Mouse (Mus musculus): Measurements from ENCODE around the gene Gm42372.

Gm42372 gene

DNA sequence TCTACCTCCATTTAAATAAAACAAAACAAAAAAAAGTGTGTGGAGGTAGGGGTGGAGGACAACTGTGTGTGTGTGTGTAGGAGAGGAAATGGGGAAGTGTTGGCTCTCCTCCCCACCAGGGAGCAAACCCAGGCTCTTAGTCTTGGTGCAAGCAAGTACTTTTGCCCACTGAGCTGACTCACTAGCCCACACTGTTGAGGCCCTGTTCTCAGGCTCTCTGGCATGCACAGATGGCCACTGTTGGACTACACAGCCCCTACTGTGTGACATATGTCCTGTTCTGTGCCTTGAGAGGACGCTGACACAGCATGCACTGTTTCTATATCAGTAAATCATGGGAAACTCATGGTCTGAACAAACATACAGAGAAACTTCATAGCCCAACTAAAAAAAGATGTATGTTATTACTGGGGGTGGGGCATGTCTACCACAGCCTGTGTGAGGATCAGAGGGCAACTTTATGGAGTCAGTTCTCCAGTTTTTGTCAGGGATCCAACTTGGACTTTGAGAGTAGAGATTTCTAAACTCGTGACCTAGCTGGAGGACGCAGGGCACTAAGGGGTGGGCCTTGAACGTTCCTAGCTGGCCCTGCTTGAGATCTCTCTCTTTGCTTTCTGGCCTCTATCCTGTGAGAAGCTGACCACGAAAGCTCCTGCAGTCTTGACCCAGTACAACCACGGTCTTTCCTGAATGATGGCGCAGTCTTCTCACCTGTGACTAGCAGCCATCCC is 20.5 kb downstream of the Gm42372 start:
- DNase-seq (ENCODE audit: low read depth, low spot score) = no peak

DNA sequence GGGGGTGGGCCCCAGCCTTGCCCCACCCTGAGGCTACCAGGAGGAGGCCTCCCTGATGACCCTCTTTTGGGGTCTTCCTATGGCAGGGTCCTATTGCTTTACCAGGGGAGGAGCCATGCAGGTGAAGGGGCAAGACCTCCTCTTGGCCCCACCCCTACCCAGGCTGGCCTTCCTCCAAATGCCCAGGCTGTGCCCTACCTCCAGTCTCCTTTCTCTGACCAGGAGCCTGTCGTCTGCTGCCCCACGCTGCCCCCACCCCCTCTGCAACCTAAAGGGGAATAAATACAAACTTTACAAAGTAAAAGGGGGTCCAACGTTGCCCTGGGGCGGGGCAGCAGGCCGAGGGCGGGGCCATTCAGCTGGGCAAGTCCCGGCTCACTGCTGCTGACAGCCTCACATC is 21.8 kb downstream of the Gm42372 start:
- DNase-seq (ENCODE audit: low read depth, low spot score) = no peak

DNA sequence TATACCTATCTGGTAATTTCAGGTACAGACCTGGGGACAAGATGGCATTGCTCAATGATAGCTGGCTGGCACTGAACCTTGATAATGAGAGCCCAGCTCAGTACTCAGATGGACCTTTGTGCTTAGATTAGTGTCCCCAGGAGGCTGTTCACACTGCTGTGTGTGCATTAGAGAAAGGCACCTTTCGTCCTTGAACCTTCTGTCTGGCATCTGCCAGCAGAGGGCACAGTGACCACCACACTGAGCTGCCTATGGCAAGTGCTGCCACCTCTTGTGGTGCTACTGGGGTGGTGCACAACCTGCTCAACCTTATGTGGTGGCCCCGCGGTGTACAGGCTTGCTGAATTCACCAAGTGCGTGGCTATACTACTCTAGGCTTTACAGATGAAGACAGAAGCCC is 24.4 kb downstream of the Gm42372 start:
- DNase-seq (ENCODE audit: low read depth, low spot score) = no peak

DNA sequence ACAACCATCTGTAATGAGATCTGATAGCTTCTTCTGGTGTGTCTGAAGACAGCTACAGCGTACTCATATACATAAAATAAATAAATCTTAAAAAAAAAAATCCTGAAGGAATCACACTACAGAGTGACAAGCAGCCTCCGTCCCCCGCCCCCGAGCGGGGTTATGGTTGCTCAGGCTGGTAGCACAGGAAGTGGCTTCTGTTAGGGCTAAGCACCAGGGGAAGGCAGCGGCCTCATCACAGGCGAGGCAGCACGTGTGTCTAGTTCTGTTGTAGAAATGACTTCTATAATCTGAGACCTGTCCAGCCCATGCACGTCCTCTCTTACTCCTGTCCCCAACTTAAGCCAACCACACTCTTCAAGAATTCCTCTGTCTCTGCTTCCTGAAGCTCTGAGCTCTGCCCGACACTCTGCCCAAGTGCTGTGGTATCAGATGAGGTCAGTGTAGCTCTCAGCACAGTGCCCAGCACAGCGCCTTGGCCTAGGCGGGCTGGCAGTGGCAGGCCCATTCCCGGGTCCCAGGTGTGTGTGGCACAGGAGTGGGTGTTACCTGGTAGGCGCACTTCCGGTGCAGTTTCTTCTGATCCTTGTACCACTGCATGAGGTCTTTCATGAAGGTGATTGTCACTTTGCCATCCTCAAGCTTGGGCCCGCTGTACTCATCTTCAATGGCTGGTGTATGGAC is 26.6 kb downstream of the Gm42372 start:
- DNase-seq (ENCODE audit: low read depth, low spot score) = no peak

GRCm38 (mm10) chr7:17010010-17010347 is 27.1 kb downstream of the Gm42372 start:
- DNase-seq (ENCODE audit: low read depth, low spot score) = no peak

DNA sequence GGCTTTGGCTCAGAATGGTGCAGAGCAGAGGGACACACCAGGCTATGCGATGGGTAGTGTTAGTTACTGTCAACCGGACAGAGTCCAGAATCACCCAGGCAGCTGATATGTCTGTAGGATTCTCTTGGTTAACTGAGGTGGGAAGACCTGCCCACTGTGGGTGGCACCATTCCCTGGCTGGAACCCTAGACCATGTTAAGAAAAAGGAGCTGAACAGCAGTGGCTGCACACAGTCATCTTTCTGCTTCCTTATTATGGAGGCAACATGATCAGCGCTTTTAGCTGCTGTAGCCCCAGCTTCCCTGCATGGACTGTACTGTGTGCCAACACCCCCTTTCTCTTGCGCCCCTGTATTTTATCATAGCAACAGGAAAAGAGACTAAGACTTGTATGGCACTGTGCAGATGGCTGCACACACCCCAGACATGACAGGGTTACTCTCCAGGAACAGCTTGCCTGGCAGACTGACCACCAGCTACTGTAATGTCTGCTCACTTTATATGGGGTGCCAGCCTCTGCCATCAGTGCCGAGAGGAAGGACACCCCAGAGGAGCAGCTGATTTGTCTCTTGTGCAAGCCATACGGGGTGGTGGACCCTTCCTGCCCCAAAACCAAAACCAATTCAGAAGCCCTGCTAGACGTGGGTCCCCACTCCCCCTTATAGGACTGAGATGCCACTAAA is 29.2 kb downstream of the Gm42372 start:
- DNase-seq (ENCODE audit: low read depth, low spot score) = no peak

DNA sequence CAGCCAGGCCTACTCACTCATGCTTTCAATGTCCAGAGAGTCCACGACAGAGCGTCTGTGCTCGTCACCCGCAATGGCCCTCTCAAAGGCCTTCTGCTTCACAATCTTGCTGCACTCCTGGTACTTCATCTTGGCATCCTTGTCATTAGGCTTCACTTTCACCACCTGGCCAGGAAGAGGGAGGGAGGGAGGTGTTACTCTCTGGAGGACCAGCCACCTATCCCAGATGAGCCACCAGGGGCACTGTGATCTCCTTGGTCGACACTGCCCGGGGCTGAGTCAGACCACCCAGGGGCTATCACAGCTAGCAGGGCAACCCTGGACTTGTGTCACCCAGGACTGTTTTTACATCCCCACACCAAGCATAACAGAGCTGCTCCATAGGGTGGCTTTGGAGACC is 32.5 kb downstream of the Gm42372 start:
- DNase-seq (ENCODE audit: low read depth, low spot score) = no peak

DNA sequence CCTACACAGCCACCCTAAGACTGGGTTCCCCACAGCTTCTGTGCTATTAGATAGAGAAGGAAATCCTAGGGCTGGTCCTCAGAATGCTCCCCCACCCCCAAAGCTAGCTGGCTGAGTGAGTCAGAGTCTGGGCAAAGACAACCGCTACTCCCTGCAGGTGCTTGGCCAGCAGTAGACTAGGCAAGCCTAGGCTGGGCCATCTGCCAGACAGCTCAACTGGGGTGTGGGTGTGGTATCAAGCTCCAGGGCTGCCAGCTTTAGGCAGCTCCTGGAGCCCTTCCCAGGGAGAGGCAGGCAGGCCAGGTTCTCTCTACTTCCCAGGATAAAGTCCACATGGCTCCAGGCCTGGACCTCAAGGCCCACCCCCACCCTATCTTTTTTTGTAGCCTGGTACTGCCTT is 34.1 kb downstream of the Gm42372 start:
- no peak for DNase-seq (ENCODE audit: low read depth, low spot score)

DNA sequence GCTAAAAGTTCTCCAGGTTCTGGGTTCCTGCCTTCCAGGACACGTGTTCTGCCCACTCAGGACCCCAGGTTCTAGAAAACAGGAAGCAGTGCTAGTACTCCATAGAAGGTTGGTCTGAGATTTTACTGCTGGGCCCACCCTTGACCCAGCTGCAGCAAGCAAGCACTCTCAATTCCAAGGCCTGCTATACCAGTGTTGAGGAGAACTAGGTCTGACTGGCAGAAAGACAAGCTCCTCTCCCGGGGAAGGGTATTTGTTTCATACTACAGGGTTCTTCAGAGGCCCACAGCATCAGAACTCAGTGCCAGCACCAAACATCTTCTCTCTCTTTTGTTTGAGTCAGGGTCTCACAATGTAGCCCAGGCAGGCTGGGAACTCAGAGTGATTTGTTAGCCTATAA is 35.0 kb downstream of the Gm42372 start:
- no peak for DNase-seq (ENCODE audit: low read depth, low spot score)

- DNase-seq (ENCODE audit: low read depth, low spot score) = no peak
Measured at GRCm38 (mm10) chr7:17019426-17020166, 36.7 kb downstream of the Gm42372 start.

- DNase-seq (ENCODE audit: low read depth, low spot score) = no peak
Measured at GRCm38 (mm10) chr7:17022176-17022575, 39.3 kb downstream of the Gm42372 start.

DNA sequence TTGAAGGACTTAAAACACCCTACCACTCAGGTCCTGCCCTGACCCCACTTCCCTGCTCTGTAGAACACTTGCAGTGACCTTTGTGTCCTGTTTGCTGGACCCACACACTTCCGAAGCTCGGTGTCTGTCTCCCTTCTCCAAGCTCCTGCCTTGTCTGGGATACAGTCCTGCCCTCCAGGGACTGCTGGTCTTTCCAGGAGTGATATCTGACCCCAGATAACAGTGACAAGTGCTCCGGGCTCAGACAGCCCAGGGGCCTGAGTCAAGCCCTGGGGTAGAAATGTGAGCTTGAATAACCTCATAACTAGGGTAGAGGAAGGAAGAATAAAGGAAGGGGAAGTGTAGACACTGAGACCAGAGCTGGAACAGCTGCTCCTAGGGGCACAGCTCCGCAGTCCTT is 40.8 kb downstream of the Gm42372 start:
- DNase-seq (ENCODE audit: low read depth, low spot score) = no peak

- no peak for DNase-seq (ENCODE audit: low read depth, low spot score)
Measured at GRCm38 (mm10) chr7:17024141-17024540, 41.3 kb downstream of the Gm42372 start.

GRCm38 (mm10) chr7:17024814-17025504 is 42.1 kb downstream of the Gm42372 start:
- DNase-seq (ENCODE audit: low read depth, low spot score) = no peak

- DNase-seq (ENCODE audit: low read depth, low spot score) = no peak
Measured at GRCm38 (mm10) chr7:17025505-17025894, 42.6 kb downstream of the Gm42372 start.

GRCm38 (mm10) chr7:17025896-17026622 is 43.2 kb downstream of the Gm42372 start:
- no peak for DNase-seq (ENCODE audit: low read depth, low spot score)

DNA sequence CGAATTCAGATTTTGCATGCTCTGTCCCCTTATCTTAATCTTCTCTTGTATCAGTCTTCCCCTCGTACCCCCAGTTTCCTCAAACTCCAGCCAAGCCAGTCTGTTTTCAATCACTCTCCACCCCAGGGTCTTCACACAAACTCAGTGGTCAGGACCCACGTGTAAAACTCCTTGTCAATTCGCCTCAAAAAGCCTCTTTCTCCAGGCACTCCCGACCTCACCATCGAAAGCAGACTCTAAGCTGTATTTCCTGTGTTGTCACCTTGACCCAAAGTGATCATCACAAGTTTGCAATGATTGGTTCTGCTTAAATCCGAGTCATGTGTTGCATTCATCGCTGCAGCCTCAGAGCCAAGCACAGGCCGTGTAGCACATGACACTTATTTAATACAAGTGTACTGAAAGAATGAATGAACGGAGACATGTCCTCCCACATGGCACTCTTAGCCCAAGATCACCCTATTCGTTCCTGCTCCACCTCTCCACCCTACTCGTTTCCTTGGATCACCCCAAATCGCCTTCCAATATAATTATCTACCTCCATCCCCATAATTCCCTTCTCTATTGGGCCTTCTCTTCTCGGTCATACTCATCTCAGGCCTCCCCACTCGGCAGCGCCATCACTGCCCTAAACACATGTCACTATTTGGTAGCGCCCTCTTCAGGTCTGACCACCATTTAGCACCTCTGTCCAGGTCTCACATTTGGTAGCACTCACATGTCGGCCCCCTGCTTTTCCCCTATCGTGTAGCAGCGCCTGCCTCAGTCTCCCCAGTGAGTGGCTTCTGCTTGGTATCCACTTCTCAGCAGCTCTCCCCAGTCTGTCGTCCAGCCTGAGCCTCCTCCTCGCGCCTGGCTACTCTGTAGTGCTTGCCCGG is 44.1 kb downstream of the Gm42372 start:
- peak; percentile 85 for DNase-seq (ENCODE audit: low read depth, low spot score)

- DNase-seq (ENCODE audit: low read depth, low spot score) = peak; percentile 92
Measured at GRCm38 (mm10) chr7:17027588-17028343, 44.9 kb downstream of the Gm42372 start, which contains the start of gene Ppp5c. TSS of gene Ppp5c (minus strand) at chr7:17027924.

DNA sequence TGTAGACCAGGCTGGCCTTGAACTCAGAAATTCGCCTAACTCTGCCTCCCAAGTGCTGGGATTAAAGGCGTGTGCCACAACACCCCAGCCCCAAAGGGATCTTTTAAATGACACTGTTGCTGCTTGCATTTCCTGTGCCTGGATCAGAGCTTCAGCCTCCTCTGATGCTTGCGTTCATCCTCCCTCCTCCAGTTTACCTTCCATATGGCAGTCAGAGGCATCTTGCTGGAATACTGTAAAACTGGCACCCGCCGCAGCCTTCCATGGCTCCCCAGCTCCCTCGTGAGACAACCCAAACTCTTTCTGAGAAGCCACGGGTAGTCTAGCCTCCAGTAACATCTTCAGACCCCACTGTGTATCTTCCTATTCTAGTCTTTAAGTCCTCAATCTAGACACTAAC is 46.0 kb downstream of the Gm42372 start:
- DNase-seq (ENCODE audit: low read depth, low spot score) = no peak
